Mouse (Mus musculus) induced T-regulatory cell, adult 2 months (primary cell): Measurements from ENCODE around the gene Olfr1085.
"Not testable (repeated sequence)": the region's sequence is repeated elsewhere in the genome, so short reads cannot be mapped to it uniquely, and the experiment has no call there.

Experiments
- DNase-seq: peaks from one replicate; pipeline ENCODE4 v3.0.0-alpha.2; 2012; ENCODE audit warnings: low read depth

Olfr1085 gene

GRCm38 (mm10) chr2:86661919-86662318 is at the start of gene Olfr1085:
Gene Olfr1085, minus strand, starts transcription at chr2:86662019.
- DNase-seq, result no peak

DNA sequence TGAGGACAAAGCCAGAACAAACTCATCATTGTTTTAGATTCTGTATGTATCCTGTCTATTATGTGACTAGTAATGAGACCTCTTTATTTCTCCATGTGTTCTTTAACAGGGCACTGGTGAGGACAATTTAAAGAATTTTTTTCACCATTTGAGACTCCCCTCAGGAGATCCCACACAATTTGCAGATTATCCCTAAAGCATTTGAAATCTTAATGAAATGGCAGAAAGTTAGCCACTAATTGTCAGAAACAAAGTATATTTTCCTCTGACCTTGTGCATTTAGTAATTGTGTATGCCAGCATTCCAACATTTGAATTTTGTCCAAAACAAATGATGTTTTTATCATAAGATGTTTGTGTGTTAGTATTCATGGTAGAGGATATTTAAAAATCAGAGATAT is 36.5 kb upstream of the Olfr1085 start, which contains the start of gene Olfr1087:
TSS of gene Olfr1087 (minus strand) at position 101 of the 400 bp plus-strand sequence.
- no peak for DNase-seq

GRCm38 (mm10) chr2:86679992-86680391 is 18.2 kb upstream of the Olfr1085 start, which contains the start of gene Olfr1086:
Gene Olfr1086, minus strand, starts transcription at chr2:86680092.
- DNase-seq, result no peak

GRCm38 (mm10) chr2:86639625-86640024 is 22.2 kb downstream of the Olfr1085 start, which contains the start of gene Olfr1084:
Gene Olfr1084, minus strand, starts transcription at chr2:86639725.
- not testable (repeated sequence) for DNase-seq
